Mouse (Mus musculus) hindbrain, embryonic 10.5 days (tissue): ENCODE results near the gene Raet1e. TPM values are rescaled to one million over a fixed set of nuclear protein-coding genes. Genes with fewer than 3 reads are reported as not detected.
"Not testable (repeated sequence)": the region's sequence is repeated elsewhere in the genome, so short reads cannot be mapped to it uniquely, and the experiment has no call there.

Experiments
- DNase-seq: peaks from one replicate; pipeline ENCODE4 v3.0.0-alpha.2; 2017; ENCODE audit warnings: low spot score
- H3K27ac ChIP-seq: fragments of 300-500 bp; sonication (generic); 2 replicates; pipeline ENCODE4 v1.5.1; 2016; ENCODE audit warnings: mild to moderate bottlenecking, moderate library complexity
- H3K27me3 ChIP-seq: fragments of 300-500 bp; sonication (generic); 2 replicates; pipeline ENCODE4 v1.6.1; 2016; ENCODE audit warnings: mild to moderate bottlenecking; ENCODE audit not compliant: poor library complexity, insufficient read depth, severe bottlenecking
- H3K36me3 ChIP-seq: fragments of 300-500 bp; sonication (generic); 2 replicates; pipeline ENCODE4 v1.6.1; 2016; ENCODE audit warnings: mild to moderate bottlenecking, moderate library complexity
- H3K4me1 ChIP-seq: fragments of 300-500 bp; sonication (generic); replicated peaks from 2 replicates; pipeline ENCODE4 v1.6.1; 2016; ENCODE audit warnings: mild to moderate bottlenecking
- H3K4me3 ChIP-seq: fragments of 300-500 bp; sonication (generic); 2 replicates; pipeline ENCODE4 v1.5.1; 2016; ENCODE audit warnings: mild to moderate bottlenecking, moderate library complexity
- H3K9me3 ChIP-seq: fragments of 300-500 bp; sonication (generic); 2 replicates; pipeline ENCODE4 v1.6.1; 2016; ENCODE audit warnings: mild to moderate bottlenecking, moderate library complexity
- WGBS: fragments of 180-500 bp; shearing (Covaris S2); methylation state at CpG from one replicate; pipeline ENCODE4 v1.1.7; 2016; 5-methylcytosine and 5-hydroxymethylcytosine counted together
- polyA plus RNA-seq: library from polyadenylated mRNA; unstranded; fragments of >200 nt; fragmentation: Nextera tagmentation; extraction: Ambion mirVana; gene quantifications from 2 replicates; pipeline ENCODE4 v1.2.1, GENCODE M21; 2016

Raet1e gene
- polyA plus RNA-seq, 1 experiment from 2014 or later = 15.1 TPM

DNA sequence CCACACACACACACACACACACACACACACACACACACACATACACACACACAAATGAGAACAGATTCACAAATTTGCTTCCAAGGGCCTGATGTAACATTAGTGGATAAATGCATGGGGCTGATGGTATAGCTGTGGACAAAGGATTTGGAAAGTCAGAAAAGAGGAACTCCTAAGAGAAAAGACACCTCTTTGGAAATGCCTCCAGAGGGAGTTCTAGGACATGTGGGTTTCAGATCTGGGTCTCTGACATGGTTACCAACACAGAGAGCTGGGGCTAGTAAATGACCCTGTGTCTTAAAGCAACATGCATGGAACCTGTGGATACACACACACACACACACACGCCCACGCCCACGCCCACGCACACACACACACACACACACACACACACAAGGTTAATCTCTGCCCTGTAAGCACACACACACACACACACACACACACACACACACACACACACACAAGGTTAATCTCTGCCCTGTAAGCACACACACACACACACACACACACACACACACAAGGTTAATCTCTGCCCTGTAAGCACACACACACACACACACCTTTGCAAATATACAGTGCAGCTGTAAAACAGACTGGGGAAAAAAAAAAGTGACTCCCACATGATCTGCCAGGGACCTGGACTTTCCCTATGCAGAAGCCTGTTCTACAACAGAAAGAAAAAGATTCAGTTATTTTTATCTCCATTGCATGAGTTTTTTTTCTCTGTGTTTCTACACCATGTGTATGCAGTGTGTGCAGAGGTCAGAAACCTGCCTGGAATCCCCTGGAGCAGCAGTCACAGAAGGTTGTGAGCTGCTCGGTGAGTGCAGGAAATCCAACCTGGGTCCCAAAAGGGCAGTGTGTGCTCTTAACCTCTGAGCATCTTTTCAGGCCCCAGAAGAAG lies 14.3 kb downstream of the Raet1e start:
- H3K36me3 ChIP-seq, DNase-seq, H3K27me3 ChIP-seq, H3K4me1 ChIP-seq, H3K27ac ChIP-seq, H3K9me3 ChIP-seq, H3K4me3 ChIP-seq: not testable (repeated sequence)
- WGBS = 53% methylated on average over 5 of the region's 5 CpGs

- H3K27ac ChIP-seq, H3K9me3 ChIP-seq, H3K27me3 ChIP-seq, H3K4me3 ChIP-seq, H3K36me3 ChIP-seq, DNase-seq, H3K4me1 ChIP-seq: not testable (repeated sequence)
- 14% methylated on average over 14 of the region's 17 CpGs for WGBS
Observed at GRCm38 (mm10) chr10:22173335-22174189, 15.2 kb downstream of the Raet1e start.

- H3K4me3 ChIP-seq, H3K36me3 ChIP-seq, H3K9me3 ChIP-seq, H3K4me1 ChIP-seq, H3K27ac ChIP-seq, H3K27me3 ChIP-seq, DNase-seq: not testable (repeated sequence)
- WGBS = 86% methylated on average over 2 of the region's 2 CpGs
Observed at GRCm38 (mm10) chr10:22174190-22174487, 15.8 kb downstream of the Raet1e start.

- H3K9me3 ChIP-seq, DNase-seq, H3K27ac ChIP-seq, H3K27me3 ChIP-seq, H3K36me3 ChIP-seq, H3K4me3 ChIP-seq, H3K4me1 ChIP-seq: not testable (repeated sequence)
- WGBS = 84% methylated on average over 2 of the region's 2 CpGs
Observed at GRCm38 (mm10) chr10:22176515-22176914, 18.1 kb downstream of the Raet1e start.

DNA sequence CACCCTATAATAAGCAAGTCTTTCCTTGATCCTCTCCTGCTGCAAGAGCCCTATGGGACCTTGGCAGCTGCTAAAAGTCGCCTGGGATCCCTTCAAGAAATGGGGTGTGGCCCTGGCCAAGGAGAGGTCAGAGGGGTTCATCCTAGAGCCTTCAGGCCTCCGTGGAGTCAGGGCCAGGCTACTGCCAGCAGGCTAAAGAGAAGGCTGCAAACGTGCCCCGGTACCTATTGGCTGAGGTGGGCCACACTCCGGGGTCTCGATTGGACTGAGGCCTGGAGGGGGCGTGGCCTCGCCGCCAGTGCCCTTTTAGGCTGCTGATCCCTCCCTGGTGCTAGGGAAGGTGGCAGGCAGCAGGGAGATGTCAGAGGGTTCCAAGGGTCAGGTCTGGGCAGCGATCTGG lies 32.7 kb downstream of the Raet1e start:
- 4% methylated on average over 9 of the region's 10 CpGs for WGBS
- not testable (repeated sequence) for H3K27ac ChIP-seq, H3K9me3 ChIP-seq, H3K4me1 ChIP-seq, H3K36me3 ChIP-seq, H3K27me3 ChIP-seq
- H3K4me3 ChIP-seq = peak overlapping the region; percentile 20; the same call in 1 of the 2 replicates
- peak; percentile 45 for DNase-seq

GRCm38 (mm10) chr10:22201352-22201751 lies 43.0 kb downstream of the Raet1e start:
- H3K27me3 ChIP-seq, H3K4me1 ChIP-seq, H3K9me3 ChIP-seq, H3K36me3 ChIP-seq, H3K4me3 ChIP-seq, H3K27ac ChIP-seq, DNase-seq: not testable (repeated sequence)
- 100% methylated on average over 2 of the region's 3 CpGs for WGBS

DNA sequence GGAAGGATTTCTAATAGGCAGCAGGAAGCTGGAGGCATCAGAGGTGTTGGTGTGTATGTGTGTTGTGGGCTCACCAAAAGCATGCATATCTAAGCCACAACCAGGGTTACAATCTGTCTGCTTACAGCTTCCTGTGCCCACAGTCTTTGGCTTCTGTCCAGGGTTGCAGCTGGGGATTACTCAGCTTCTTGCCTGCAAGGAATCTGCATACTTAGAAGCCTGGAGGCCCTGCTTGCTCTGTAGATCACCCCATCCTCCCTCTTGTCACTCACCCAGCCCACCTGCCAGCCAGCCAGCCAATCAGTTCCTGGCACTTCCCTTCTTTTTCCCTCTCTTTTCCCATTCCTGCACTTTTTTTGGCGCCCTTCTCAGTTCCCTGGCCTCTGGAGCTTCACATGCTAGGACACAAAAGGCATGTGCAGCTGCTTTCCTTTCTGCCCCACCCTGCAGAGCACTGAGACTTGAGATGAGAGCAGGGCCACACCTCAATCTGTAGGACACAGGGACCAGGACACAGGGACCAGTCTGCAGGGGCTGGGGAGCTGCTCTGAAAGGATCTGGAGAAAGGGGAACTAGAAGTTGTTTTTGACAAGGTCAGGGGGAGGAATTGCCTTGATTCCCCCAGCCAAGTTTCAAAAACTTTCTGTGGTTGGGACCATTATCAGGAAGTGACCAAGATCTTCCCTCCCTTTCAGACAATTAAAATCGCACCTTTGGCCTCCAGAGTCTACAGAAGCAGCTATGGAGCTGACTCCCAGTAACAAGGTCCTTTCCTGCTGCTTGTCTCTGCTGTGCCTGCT lies 44.6 kb downstream of the Raet1e start:
- H3K9me3 ChIP-seq, H3K27me3 ChIP-seq, H3K27ac ChIP-seq, DNase-seq, H3K4me3 ChIP-seq, H3K36me3 ChIP-seq, H3K4me1 ChIP-seq: not testable (repeated sequence)
- WGBS = no CpG with 5 or more reads among the region's 2 CpGs

DNA sequence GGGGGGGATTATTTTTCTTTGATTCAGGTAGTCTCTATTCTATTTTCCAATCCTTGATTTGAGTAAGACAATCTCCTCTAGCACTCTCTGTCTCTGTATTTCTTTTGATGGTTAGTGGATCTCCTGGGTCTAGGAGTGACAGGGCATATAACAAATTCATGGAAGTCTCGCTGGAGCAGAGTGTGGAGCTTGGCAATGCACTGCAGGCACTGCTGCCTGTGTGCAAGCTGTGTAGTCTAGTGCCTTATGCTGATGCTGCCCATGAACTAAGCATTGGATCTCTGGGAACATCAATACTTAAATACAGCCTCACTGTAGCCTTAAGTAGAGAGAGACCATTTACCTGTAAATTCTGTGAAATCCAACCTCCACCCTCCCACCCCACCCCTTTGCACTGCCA lies 48.1 kb downstream of the Raet1e start:
- 82% methylated on average over 1 of the region's 1 CpGs for WGBS
- not testable (repeated sequence) for H3K4me1 ChIP-seq, H3K27ac ChIP-seq, H3K27me3 ChIP-seq, H3K4me3 ChIP-seq, H3K36me3 ChIP-seq, H3K9me3 ChIP-seq, DNase-seq

DNA sequence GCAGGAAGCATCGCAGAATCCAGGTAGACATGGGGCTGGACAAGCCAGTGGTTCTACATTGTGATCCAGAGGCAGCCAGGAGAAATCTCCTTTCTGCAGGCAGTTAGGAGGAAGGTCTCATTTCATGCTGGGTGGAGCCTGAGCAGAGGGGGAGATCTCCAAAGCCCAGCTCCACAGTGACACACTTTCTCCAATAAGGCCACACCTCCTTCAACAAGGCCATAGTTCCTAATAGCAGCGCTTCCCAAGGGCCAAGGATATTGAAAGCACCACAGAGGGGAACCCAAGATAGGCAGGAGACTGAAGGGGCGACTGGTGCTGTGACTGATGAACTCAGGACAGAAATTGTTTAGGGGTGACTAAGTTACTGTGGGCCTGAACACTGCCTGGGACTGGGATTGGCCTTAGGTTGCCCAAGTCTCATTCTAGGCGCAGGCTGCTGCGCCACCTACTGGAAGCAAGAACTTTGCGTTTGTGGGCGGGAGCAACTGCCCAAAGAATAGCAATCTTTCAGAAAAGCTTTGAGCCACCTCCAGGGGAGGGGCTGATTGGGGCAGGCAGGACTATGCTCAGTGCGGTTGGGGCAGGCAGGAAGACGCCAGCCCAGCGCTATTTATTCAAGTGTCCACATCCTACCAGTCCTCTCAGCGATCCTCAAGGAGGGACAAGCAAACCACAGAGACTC lies 53.8 kb downstream of the Raet1e start:
- H3K36me3 ChIP-seq, H3K4me3 ChIP-seq, H3K4me1 ChIP-seq, H3K9me3 ChIP-seq, H3K27ac ChIP-seq, H3K27me3 ChIP-seq: not testable (repeated sequence)
- WGBS = 2% methylated on average over 9 of the region's 11 CpGs
- DNase-seq = peak; percentile 48

- DNase-seq, H3K36me3 ChIP-seq, H3K4me1 ChIP-seq, H3K4me3 ChIP-seq, H3K9me3 ChIP-seq, H3K27ac ChIP-seq, H3K27me3 ChIP-seq: not testable (repeated sequence)
- no CpG with 5 or more reads among the region's 7 CpGs for WGBS
Observed at GRCm38 (mm10) chr10:22223474-22224349, 65.3 kb downstream of the Raet1e start.

GRCm38 (mm10) chr10:22265060-22265459 lies 106.7 kb downstream of the Raet1e start:
- no peaks in the 10 kb centered on the region for H3K4me1 ChIP-seq

More at GRCm38 (mm10) chr10:22265060-22265459, 106.7 kb downstream of the Raet1e start:
- no peak for DNase-seq
- no peaks in the 10 kb centered on the region for H3K36me3 ChIP-seq
- H3K4me3 ChIP-seq = no peak overlapping the region
- 92% methylated on average over 8 of the region's 8 CpGs for WGBS
- H3K9me3 ChIP-seq = peaks cover 35% of the 10 kb centered on the region
- no peaks in the 10 kb centered on the region for H3K27me3 ChIP-seq
- H3K27ac ChIP-seq = no peak overlapping the region
